Mouse (Mus musculus) intestine, postnatal 0 days (tissue): ENCODE results near the gene Cmklr1. TPM values are rescaled to one million over a fixed set of nuclear protein-coding genes. Genes with fewer than 3 reads are reported as not detected.

ENCODE experiments used
- ATAC-seq: fragments of 200-750 bp; cut with Nextera tagmentation; 2 replicates; pipeline ENCODE4 v1.8.0; 2017; ENCODE audit warnings: mild to moderate bottlenecking, moderate TSS enrichment, moderate library complexity
- H3K27ac ChIP-seq: fragments of 300-500 bp; sonication (generic); 2 replicates; pipeline ENCODE4 v1.5.1; 2014; ENCODE audit warnings: mild to moderate bottlenecking, low read depth, low read length, moderate library complexity
- H3K27me3 ChIP-seq: fragments of 300-500 bp; sonication (generic); replicated peaks from 2 replicates; pipeline ENCODE4 v1.6.1; 2014; ENCODE audit warnings: low read length, mixed read lengths; ENCODE audit not compliant: control insufficient read depth, insufficient read depth
- H3K36me3 ChIP-seq: fragments of 300-500 bp; sonication (generic); 2 replicates; pipeline ENCODE4 v1.6.1; 2014; ENCODE audit warnings: mild to moderate bottlenecking, moderate library complexity; ENCODE audit not compliant: control insufficient read depth, insufficient read depth
- H3K4me1 ChIP-seq: fragments of 300-500 bp; sonication (generic); replicated peaks from 2 replicates; pipeline ENCODE4 v1.6.1; 2014; ENCODE audit warnings: antibody characterized with exemption, low read length, mixed read lengths; ENCODE audit not compliant: control insufficient read depth, insufficient read depth
- H3K4me2 ChIP-seq: fragments of 300-500 bp; sonication (generic); replicated peaks from 2 replicates; pipeline ENCODE4 v1.6.1; 2014; ENCODE audit warnings: low read depth, mild to moderate bottlenecking, moderate library complexity
- H3K4me3 ChIP-seq: fragments of 300-500 bp; sonication (generic); 2 replicates; pipeline ENCODE4 v1.5.1; 2014; ENCODE audit warnings: low read depth, low read length
- H3K9ac ChIP-seq: fragments of 300-500 bp; sonication (generic); 2 replicates; pipeline ENCODE4 v1.6.1; 2014; ENCODE audit warnings: mild to moderate bottlenecking, low read depth, low read length
- H3K9me3 ChIP-seq: fragments of 300-500 bp; sonication (generic); 2 replicates; pipeline ENCODE4 v1.6.1; 2016; ENCODE audit warnings: mixed run types; ENCODE audit not compliant: control insufficient read depth
- CTCF ChIP-seq: sonication (generic); IDR thresholded peaks from 2 replicates; pipeline ENCODE4 v1.5.1; 2016; ENCODE audit warnings: low read depth, mild to moderate bottlenecking, control low read depth, antibody characterized with exemption, moderate library complexity
- WGBS: fragments of 180-500 bp; shearing (Covaris S2); extraction: QIAGEN DNeasy Blood & Tissue Kit; methylation state at CpG from one replicate; pipeline ENCODE4 v1.1.7; 2014; 5-methylcytosine and 5-hydroxymethylcytosine counted together
- polyA plus RNA-seq: library from polyadenylated mRNA; unstranded; fragments of >200 nt; fragmentation: Nextera tagmentation; extraction: Ambion mirVana; gene quantifications from 2 replicates; pipeline ENCODE4 v1.2.1, GENCODE M21; 2015

Cmklr1 gene
- polyA plus RNA-seq, 1 experiment from 2014 or later = 2.1 TPM

DNA sequence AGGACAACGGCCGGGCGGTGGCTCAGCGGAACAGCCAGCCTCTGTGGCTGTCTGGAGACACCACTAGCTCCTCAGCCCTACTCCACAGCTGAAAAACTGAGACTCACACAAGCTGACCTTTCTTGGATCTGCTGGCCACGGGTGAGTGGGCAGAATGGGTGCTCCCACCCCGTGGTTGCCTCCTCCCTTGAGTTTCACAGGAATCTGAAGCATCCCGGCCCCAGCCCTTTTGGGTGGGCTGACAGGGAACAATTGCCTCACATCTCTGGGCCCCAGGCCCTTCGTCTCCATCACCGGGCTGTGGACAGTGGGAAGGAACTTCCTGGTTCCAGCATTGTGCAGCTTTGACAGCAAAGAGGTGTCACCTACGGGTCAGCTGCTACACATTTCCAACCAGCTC is 20.1 kb downstream of the Cmklr1 start:
- WGBS = 57% methylated on average over 10 of the region's 10 CpGs
- ATAC-seq = no peak
- no peak overlapping the region for H3K4me3 ChIP-seq

DNA sequence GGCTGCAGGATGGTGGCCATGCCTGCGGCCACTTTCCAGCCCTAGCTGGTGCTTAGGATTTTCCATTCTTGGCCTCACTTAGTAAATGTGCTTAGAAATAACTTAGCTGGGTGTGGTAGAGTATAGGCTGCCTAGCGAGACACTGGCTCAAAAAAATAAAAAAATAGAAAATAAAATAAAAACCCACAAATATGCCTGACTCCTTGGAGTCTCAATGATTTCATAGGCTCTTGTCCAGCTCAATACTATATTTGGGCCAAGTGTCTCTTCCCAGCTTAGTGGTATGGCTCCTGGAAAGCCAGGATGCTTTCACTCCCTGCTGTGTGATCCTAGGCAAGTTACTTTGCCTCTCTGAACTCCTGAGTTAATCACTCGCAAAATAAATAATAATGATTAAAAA is 21.0 kb downstream of the Cmklr1 start:
- H3K27me3 ChIP-seq = no peaks in the 10 kb centered on the region
- no peak for TF ChIP-seq CTCF
- ATAC-seq = no peak
- H3K27ac ChIP-seq = no peak overlapping the region
- no peaks in the 10 kb centered on the region for H3K4me1 ChIP-seq
- H3K4me3 ChIP-seq = no peak overlapping the region
- no peak overlapping the region for H3K9ac ChIP-seq
- H3K36me3 ChIP-seq = no peaks in the 10 kb centered on the region
- WGBS = 75% methylated on average over 3 of the region's 3 CpGs
- H3K4me2 ChIP-seq = no peak overlapping the region
- H3K9me3 ChIP-seq = no peaks in the 10 kb centered on the region

More for the DNA sequence above, 20.1 kb downstream of the Cmklr1 start:
- Histone ChIP-seq H3K27ac (no peak overlapping the region), H3K9ac (no peak overlapping the region), H3K27me3 (no peaks in the 10 kb centered on the region), H3K9me3 (no peaks in the 10 kb centered on the region), H3K4me2 (no peak overlapping the region), H3K4me1 (no peaks in the 10 kb centered on the region), H3K36me3 (no peaks in the 10 kb centered on the region)
- no peak for TF ChIP-seq CTCF

DNA sequence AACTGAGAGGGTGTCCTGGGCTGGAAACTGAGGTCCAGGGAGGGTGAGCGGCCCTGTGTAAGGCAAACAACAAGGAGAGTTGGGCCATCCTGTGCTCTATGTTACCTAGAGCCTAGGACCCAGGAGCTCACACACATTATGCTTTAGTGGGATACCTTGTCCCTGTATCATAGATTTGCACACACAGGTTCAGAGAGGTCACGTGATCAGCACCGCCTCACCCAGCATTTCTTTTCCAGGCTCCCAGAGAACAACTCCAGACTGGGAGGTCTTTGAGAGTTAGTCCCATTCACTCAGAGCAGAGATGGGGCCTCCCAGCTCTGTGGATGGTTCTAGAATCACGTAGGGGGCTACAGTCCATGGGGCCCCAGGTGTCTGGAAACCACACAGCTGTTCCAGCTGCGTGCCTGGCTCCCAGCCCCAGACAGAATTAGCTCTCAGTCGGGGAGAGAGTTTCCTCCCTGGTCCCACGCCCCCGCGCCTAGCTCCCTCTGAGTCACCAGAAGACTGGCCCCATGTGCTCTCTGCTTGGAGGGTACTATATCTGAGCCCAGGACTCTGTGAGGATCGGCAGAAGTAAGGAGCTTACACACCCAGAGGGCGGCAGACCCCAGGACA is 22.3 kb downstream of the Cmklr1 start:
- H3K9me3 ChIP-seq = no peaks in the 10 kb centered on the region
- no peak for ATAC-seq
- TF ChIP-seq CTCF = no peak
- H3K27me3 ChIP-seq = no peaks in the 10 kb centered on the region
- H3K4me3 ChIP-seq = no peak overlapping the region
- H3K4me2 ChIP-seq = no peak overlapping the region
- no peak overlapping the region for H3K9ac ChIP-seq
- H3K4me1 ChIP-seq = no peaks in the 10 kb centered on the region
- no peak overlapping the region for H3K27ac ChIP-seq
- H3K36me3 ChIP-seq = no peaks in the 10 kb centered on the region
- 35% methylated on average over 11 of the region's 11 CpGs for WGBS

DNA sequence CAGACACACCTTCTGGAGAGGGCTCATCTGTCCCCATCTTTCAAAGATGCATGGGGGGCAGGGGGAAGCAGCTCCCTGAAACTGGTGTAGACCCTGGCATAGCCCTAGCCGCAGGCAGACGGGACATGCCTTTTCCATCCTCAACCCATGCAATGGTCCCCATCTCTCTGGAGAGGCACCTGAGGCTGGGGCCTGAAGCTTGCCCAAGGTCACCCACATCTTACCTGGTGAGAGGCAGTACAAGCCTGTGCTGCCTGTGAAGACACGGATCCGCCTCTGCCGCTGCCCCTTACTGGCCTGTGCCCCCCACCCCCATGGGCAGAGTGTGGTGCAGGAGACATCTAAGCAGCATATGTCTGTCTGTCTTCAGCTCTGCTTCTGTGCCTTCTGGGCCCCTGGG is 23.2 kb downstream of the Cmklr1 start:
- Histone ChIP-seq H3K9me3 (no peaks in the 10 kb centered on the region), H3K36me3 (no peaks in the 10 kb centered on the region)
- ATAC-seq = no peak

GRCm38 (mm10) chr5:113626352-113626751 is 23.9 kb downstream of the Cmklr1 start:
- Histone ChIP-seq H3K27ac (no peak overlapping the region), H3K4me1 (no peaks in the 10 kb centered on the region), H3K36me3 (no peaks in the 10 kb centered on the region), H3K9ac (no peak overlapping the region), H3K4me2 (no peak overlapping the region), H3K9me3 (no peaks in the 10 kb centered on the region), H3K27me3 (no peaks in the 10 kb centered on the region), H3K4me3 (no peak overlapping the region)
- no peak for ATAC-seq
- 69% methylated on average over 8 of the region's 8 CpGs for WGBS
- TF ChIP-seq CTCF = no peak

More for the DNA sequence above, 23.2 kb downstream of the Cmklr1 start:
- WGBS = 68% methylated on average over 5 of the region's 5 CpGs
- H3K27me3 ChIP-seq = no peaks in the 10 kb centered on the region
- no peak for TF ChIP-seq CTCF
- no peak overlapping the region for H3K4me3 ChIP-seq
- H3K4me1 ChIP-seq = no peaks in the 10 kb centered on the region
- no peak overlapping the region for H3K27ac ChIP-seq
- no peak overlapping the region for H3K4me2 ChIP-seq
- H3K9ac ChIP-seq = no peak overlapping the region

DNA sequence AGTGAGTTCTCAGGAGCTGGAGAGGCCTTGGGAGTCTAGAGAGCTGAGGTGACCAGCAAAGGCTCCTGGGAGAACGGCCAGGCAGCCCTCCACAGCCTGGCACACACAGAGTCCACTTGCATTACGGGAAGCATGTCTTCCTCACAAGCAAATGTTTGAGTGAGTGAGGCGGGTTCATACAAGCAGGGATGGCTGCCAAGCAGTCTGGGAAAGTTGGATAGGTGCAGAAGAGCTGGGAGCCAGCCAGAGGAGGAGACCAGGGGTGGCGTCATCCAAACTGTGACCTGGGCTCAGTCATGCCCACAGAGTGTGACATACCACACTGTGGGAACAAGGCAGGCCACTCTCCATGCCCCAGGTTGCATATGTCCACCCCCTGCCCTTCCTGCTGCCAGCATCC is 25.2 kb downstream of the Cmklr1 start:
- ATAC-seq = no peak
- Histone ChIP-seq H3K9me3 (no peaks in the 10 kb centered on the region), H3K4me1 (no peaks in the 10 kb centered on the region), H3K27me3 (no peaks in the 10 kb centered on the region), H3K4me3 (no peak overlapping the region), H3K4me2 (no peak overlapping the region), H3K27ac (no peak overlapping the region), H3K36me3 (no peaks in the 10 kb centered on the region), H3K9ac (no peak overlapping the region)
- no peak for TF ChIP-seq CTCF
- WGBS = 74% methylated on average over 4 of the region's 4 CpGs

DNA sequence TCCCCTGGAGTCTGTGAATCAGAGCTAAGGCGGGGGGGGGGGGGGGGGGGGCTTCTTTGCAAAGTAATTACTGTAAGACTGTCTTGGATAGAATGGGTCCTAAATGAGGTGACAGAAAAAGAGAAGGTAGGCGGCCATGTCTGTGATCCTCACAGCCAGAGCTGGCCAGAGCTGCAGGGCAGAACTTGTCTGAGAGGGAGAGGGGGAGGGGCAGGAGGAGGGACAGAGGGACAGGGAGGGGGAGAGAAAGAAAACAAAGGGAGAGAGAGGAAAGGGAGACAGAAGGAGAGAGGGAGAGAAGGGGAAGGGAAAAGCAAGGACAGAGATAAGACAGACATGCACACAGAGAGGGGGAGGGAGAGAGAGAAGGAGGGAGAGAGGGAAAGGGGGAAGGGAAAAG is 27.2 kb downstream of the Cmklr1 start:
- WGBS = 41% methylated on average over 2 of the region's 2 CpGs
- no peak for TF ChIP-seq CTCF
- no peaks in the 10 kb centered on the region for H3K36me3 ChIP-seq
- H3K4me3 ChIP-seq = no peak overlapping the region
- H3K9me3 ChIP-seq = no peaks in the 10 kb centered on the region
- H3K27me3 ChIP-seq = no peaks in the 10 kb centered on the region
- no peak overlapping the region for H3K9ac ChIP-seq
- no peak overlapping the region for H3K4me2 ChIP-seq
- ATAC-seq = no peak
- no peak overlapping the region for H3K27ac ChIP-seq
- no peaks in the 10 kb centered on the region for H3K4me1 ChIP-seq
